Mouse (Mus musculus): Measurements from ENCODE around the gene Olfr776. TPM values are rescaled to one million over a fixed set of nuclear protein-coding genes. Genes with fewer than 3 reads are reported as not detected.
"Not testable (repeated sequence)": the region's sequence is repeated elsewhere in the genome, so short reads cannot be mapped to it uniquely, and the experiment has no call there.

Gene Olfr776
- total RNA-seq (2017), result not detected in 2 replicates

- no peak for ATAC-seq (replicated peaks; ENCODE audit: low read depth, poor library complexity, severe bottlenecking)
Observed at GRCm38 (mm10) chr10:129258827-129259226, at the start of gene Olfr776. Gene Olfr776 (plus strand): TSS chr10:129259127.

GRCm38 (mm10) chr10:129230737-129231136 is 28.2 kb upstream of the Olfr776 start:
- ATAC-seq (replicated peaks; ENCODE audit: low read depth, poor library complexity, severe bottlenecking), result no peak

- no peak for ATAC-seq (replicated peaks; ENCODE audit: low read depth, poor library complexity, severe bottlenecking)
Observed at GRCm38 (mm10) chr10:129235904-129236303, 23.0 kb upstream of the Olfr776 start, which contains the start of gene Olfr774. Gene Olfr774 (plus strand): TSS chr10:129236204.

- no peak for ATAC-seq (replicated peaks; ENCODE audit: low read depth, poor library complexity, severe bottlenecking)
Observed at GRCm38 (mm10) chr10:129248112-129248511, 10.8 kb upstream of the Olfr776 start, which contains the start of gene Olfr775. Gene Olfr775 (plus strand): TSS chr10:129248412.

- ATAC-seq (replicated peaks; ENCODE audit: low read depth, poor library complexity, severe bottlenecking), result no peak
Observed at GRCm38 (mm10) chr10:129271081-129271535, 12.2 kb downstream of the Olfr776 start, which contains the start of gene Olfr777. Gene Olfr777 (minus strand): TSS chr10:129271485.

- ATAC-seq (replicated peaks; ENCODE audit: low read depth, poor library complexity, severe bottlenecking), result not testable (repeated sequence)
Observed at GRCm38 (mm10) chr10:129312973-129313372, 54.0 kb downstream of the Olfr776 start.

- not testable (repeated sequence) for ATAC-seq (replicated peaks; ENCODE audit: low read depth, poor library complexity, severe bottlenecking)
Observed at GRCm38 (mm10) chr10:129313521-129313920, 54.6 kb downstream of the Olfr776 start.

Other genes with a start within 250 kb of the Olfr776 start
- not detected in 2 replicates for gene Olfr763, start 248.3 kb upstream of the Olfr776 start, total RNA-seq (2017)
- gene Olfr764-ps1, start 219.2 kb upstream of the Olfr776 start, total RNA-seq (2017), result not detected in 2 replicates
- not detected in 2 replicates for gene Olfr765, start 209.1 kb upstream of the Olfr776 start, total RNA-seq (2017)
- not detected in 2 replicates for gene Olfr766-ps1, start 190.2 kb upstream of the Olfr776 start, total RNA-seq (2017)
- not detected in 2 replicates for gene Olfr767, start 176.2 kb upstream of the Olfr776 start, total RNA-seq (2017)
- not detected in 2 replicates for gene Olfr768, start 159.8 kb upstream of the Olfr776 start, total RNA-seq (2017)
- not detected in 2 replicates for gene Olfr769, start 141.3 kb upstream of the Olfr776 start, total RNA-seq (2017)
- not detected in 2 replicates for gene Olfr770, start 120.1 kb upstream of the Olfr776 start, total RNA-seq (2017)
- not detected in 2 replicates for gene Olfr771, start 94.4 kb upstream of the Olfr776 start, total RNA-seq (2017)
- gene Olfr772, start 81.2 kb upstream of the Olfr776 start, total RNA-seq (2017), result not detected in 2 replicates
- not detected in 2 replicates for gene Olfr773, start 71.7 kb upstream of the Olfr776 start, total RNA-seq (2017)
- not detected in 2 replicates for gene Olfr774, start 22.9 kb upstream of the Olfr776 start, total RNA-seq (2017)
- gene Olfr775, start 10.7 kb upstream of the Olfr776 start, total RNA-seq (2017), result not detected in 2 replicates
- not detected in 2 replicates for gene Olfr777, start 12.4 kb downstream of the Olfr776 start, total RNA-seq (2017)
- gene Olfr780, start 59.0 kb downstream of the Olfr776 start, total RNA-seq (2017), result not detected in 2 replicates
- gene Olfr781, start 69.7 kb downstream of the Olfr776 start, total RNA-seq (2017), result not detected in 2 replicates
- not detected in 2 replicates for gene Olfr782, start 89.7 kb downstream of the Olfr776 start, total RNA-seq (2017)
- 0.05 and 0.39 TPM in 2 replicates for gene Olfr784, start 125.0 kb downstream of the Olfr776 start, total RNA-seq (2017)
- not detected in 2 replicates for gene Olfr785, start 146.3 kb downstream of the Olfr776 start, total RNA-seq (2017)
- not detected in 2 replicates for gene Olfr786, start 168.2 kb downstream of the Olfr776 start, total RNA-seq (2017)
- not detected in 2 replicates for gene Olfr787, start 202.7 kb downstream of the Olfr776 start, total RNA-seq (2017)
- gene Olfr788, start 211.9 kb downstream of the Olfr776 start, total RNA-seq (2017), result not detected in 2 replicates
- not detected in 2 replicates for gene Olfr789, start 225.6 kb downstream of the Olfr776 start, total RNA-seq (2017)
- gene Olfr790, start 239.4 kb downstream of the Olfr776 start, total RNA-seq (2017), result not detected in 2 replicates